Mouse (Mus musculus): Measurements from ENCODE around the gene Chsy1.
A peak's percentile ranks its signal among the peaks of the same experiment; 100 is the strongest.
"Not testable (repeated sequence)": the region's sequence is repeated elsewhere in the genome, so short reads cannot be mapped to it uniquely, and the experiment has no call there.

The Chsy1 gene

DNA sequence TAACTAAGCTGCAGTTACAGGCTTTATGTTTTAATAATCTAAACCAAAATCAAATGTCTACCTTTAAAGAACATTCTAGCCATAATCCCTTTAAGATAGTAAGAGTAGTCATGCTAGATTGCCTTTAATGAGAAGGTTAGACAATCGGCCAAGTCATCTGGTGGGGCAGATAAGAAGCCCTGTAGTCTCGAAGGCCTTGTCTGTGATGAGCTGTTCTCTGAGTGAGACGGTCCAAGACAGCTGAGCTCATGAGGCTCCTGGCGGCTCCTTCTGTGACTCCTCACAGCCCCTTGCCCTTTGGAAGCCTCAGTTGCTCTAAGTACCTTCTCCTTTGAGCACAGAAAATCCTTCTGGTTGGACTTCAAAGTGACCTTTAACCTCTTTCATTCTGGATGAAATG lies 67.6 kb downstream of the Chsy1 start:
- ATAC-seq (ENCODE audit: low TSS enrichment): no peak

DNA sequence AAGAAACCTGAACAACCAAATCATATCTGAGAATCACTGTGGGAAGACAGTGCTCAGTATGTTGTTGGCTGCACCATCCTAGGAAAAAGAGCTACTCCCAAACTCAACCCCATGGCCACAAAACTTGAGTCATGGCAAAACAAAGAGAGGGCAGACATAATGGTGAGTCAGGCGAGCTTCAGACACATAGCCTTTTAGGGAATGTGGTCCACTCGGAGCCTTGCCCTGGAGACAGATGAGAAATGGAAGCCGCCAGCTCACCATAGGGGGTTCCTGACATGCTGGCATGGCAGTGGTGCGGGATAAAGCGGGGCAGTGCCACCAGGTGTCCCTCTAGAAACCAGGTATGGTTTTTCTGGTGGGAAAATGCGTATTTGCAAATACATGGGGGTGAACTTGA lies 68.8 kb downstream of the Chsy1 start:
- ATAC-seq (ENCODE audit: low TSS enrichment): no peak

DNA sequence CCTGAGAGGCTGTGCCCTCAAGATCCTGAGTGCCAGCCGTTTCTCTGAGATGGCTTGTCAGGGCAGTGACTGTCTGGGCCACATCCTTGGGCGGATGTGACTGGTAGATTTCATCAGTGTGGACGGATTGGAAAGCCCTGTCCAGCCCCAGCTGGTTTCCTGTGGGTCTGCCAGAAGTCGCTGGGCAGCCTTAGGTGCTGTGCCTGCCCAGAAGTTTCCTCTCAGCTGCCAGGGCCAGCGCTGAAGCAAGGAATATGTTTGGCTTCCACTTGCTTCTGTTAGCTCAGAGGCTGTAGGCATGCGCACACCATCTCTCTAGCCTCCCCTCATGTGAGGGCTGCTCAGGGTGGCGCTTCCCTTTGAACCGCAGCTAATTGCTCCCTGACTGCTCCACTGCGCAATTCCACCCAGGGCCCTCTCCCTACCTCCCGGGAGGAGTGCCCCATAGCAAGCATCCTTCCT lies 69.8 kb downstream of the Chsy1 start:
- ATAC-seq (ENCODE audit: low TSS enrichment): peak; percentile 68

DNA sequence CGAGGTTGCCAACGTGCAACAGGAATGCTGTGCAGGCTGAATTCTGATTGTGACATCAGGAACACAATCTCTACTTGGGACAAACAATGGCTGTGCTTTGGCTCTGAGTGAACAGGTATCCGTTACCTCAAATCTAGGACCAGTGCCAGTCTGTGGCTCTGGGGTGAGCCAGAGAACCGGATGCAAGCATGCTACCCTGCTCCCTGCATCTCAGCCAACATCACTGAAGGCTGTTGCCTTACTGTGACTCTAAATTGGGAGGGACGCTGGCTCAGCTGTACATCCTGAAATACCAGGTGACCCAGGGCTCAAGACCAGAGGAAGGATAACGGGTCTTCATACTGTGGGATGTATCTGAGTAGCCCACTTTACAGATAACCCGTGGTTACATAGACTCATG lies 70.4 kb downstream of the Chsy1 start:
- ATAC-seq (ENCODE audit: low TSS enrichment): no peak

DNA sequence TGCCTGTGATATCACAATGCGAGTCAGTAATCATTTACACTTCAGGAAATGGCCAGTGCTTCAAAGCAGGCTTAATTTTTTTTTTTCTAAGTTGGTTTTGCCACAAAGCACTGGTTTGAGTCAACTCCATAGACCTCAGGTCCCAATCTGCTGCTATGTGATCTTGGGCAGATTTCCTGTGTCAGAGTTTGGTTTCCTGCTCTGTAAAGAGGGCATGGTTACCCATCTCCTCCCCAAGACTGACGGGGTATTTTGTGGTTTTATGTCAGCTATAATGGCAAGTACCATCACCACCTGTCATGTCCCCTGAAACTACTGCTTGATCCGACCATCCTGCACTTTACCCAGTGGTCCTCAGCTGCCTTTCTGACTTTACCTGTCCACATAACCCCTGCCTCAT lies 70.9 kb downstream of the Chsy1 start:
- ATAC-seq (ENCODE audit: low TSS enrichment): no peak

DNA sequence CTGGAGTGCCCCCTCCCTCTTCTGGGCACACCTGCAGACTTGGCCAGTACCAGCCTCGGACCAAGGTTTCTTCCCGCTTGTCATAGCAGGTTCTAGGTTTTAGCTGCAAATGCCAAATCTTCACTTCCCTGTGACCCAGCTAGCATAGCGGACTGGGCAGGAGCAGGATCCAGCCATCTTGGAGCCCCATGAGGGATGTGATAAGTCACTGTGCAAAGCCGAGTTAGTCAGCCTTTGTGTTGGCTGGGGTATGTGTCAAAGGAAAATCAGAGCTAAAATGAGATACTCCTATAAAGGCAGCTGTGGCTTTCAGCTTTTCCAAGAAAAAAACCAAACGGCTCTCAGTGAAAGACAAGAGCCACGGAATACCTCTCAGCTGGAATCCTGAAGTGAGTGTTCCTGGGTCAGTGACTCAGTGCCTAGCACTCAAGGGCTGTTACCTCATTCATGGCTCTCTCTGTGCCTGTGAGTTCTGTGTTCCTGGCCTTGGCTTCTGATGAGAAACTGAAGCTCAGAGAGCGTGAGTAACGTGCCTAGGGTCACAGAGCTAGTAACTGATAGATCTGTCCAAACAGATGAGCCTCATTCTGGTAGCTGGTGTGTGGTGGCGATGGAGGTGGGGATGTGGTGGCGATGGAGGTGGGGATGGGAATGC lies 71.5 kb downstream of the Chsy1 start:
- no peak for ATAC-seq (ENCODE audit: low TSS enrichment)

DNA sequence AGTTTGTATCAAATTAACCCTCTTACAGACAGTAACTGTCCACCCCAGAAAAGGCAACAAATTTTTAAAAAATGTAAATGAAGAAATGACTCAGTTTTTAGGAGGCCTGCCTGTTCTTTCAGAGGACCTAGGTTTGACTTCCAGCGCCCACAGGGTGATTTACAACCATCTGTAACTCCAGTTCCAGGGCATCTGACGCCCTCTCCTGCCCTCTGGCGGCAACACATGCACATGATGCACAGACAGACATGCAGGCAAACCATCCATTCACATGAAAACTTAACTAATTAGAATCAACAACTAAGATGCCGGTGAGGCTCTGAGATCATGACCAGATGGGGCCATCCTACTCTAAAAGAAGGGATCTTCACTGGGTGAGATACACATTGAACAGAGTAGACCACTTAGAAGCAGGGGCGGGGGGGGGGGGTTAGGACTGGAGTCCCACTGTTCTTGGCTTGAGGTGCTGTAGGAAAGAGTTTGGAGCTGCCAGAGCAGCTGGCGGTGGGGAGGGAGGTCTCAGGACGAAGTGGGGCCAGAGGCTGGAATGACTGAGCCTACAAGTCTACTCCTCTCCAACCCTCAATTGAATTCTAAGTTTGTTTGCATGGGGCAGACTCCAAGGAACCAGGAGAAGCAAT lies 72.9 kb downstream of the Chsy1 start:
- ATAC-seq (ENCODE audit: low TSS enrichment): no peak

DNA sequence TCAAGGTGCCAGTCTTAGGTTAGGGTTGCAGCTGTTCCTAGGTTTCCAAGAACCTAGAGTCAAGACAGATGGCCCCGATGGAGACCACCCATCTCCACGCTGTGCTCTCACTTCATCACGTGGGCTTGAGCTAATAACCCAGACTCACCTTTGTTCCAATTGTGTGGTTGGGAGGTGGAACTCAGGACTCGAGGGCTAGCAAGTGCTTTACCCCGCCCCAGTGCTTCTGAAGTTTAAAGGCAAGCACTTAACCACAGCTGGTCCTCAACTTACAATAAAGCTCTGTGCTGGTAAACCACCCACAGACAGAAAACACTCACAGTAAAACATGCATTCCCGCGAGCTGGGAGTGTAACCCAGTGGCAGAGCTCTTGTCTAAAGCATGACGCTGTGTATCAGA lies 74.1 kb downstream of the Chsy1 start:
- ATAC-seq (ENCODE audit: low TSS enrichment): no peak

DNA sequence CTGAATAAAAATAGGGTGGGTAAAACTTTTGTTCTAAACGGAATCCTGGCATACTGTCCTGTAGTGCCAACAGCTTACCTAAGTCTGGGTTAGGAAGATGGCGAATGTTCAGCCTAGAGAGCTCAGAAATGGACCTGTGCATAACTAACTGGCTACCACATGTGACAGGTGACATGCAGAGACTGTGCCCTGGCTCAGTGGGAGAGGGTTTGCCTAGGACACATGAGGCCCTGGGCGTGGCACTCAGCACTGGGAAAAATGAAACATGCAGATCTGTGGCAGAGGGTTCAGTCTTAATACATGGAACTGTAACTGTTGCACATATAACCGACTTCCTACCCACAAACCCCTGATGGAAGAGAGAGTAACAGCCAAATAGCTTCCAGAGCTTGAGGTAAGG lies 74.7 kb downstream of the Chsy1 start:
- no peak for ATAC-seq (ENCODE audit: low TSS enrichment)

DNA sequence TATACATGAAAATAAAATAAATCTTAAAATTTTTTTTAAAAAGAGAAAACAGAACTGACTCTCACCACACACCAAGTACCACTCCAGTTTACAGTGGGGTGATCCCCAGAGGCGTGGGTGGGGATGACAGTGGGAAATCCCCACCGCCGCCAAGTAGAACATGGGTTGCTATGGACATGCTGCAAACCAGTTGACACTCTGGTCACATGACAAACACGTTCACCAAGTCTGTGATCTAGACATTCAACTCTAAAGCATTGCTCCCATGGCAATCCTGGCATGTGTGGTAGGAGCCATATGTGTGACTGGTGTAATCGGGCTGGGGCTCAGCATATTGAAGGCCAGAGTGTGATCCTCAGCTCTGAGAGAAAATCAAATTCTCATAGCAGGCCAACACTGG lies 76.1 kb downstream of the Chsy1 start:
- ATAC-seq (ENCODE audit: low TSS enrichment): no peak

DNA sequence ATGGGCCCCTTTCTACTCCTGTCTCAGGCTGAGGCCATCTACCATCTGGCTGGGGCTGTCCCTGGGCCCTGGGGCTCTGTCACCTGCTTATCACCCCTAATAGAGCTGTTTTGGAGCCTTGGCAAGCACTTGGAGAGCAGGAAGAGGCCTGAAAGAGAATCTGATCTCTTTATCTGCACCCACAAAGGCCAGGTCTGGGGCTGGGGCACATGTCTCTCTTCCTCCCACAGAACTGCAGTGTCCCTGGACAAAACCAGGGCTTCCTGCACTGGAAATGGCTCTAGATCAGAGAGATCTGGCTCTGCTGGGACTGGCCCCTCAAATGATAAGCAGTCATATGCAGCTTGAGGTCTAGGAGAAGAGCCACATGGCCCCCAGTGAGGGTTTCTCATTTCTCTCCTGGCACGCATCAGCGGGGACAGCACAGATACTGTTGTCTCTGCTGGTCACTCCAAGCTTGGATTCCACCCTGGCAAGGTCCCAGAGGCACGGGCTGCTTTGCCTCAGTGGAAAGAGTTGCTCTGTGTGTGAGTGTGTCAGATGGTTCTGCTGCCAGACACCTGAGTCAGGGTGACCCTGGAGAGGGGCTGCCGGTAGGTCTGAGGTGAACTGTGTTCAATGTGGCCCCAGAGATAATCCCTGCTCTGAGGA lies 78.4 kb downstream of the Chsy1 start:
- ATAC-seq (ENCODE audit: low TSS enrichment): no peak

DNA sequence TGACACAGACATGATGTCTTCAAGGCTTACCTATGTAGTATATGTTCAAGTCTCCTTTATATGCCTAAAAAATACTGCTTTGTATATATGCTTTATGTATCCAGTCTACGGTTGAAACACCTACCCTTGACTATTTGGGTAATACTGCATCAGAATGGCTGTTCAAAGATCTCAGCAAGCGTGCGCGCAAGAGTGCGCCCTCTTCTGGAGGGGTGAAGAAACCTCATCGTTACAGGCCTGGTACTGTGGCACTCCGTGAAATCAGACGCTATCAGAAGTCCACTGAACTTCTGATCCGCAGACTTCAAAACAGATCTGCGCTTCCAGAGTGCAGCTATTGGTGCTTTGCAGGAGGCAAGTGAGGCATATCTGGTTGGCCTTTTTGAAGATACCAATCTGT lies 81.1 kb downstream of the Chsy1 start:
- not testable (repeated sequence) for ATAC-seq (ENCODE audit: low TSS enrichment)

DNA sequence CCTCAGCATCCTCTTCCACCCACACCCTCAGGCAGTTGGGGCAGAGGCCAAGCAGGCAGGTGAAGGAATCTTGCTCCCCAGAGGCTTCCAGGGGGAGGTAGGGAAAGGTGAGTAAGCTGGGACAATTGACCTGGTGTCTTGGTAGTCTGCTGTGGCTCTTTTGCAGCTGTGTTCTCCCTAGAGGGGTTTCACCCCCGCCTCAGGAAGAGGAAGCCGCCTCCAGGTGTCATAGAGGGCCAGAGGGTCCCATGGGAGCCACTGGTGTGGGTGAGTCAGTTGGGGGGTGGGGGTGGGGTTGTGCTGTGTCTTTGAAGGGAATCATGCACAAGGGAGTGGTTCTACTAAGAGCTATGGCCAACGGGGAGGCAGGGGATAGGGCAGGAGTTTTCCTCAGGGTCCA lies 85.2 kb downstream of the Chsy1 start:
- ATAC-seq (ENCODE audit: low TSS enrichment): no peak

DNA sequence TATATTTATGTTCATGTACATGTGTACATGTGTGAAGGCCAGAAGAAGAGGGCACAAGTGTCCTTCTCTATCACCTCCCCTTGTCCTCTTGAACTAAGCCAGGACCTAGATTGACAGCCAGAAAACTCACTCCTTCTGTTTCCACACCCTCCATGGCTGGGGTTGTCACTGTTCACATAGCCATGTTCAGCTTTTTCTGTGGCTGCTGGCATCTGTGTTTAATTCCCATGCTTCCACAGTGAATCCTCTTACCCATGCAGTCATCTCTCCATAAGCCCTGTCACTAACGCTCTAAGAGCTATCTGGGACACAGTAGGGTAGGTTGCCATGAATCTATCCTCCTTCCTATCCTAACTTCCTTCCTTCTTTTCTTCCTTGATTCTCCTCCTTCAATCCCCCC lies 86.6 kb downstream of the Chsy1 start:
- no peak for ATAC-seq (ENCODE audit: low TSS enrichment)

DNA sequence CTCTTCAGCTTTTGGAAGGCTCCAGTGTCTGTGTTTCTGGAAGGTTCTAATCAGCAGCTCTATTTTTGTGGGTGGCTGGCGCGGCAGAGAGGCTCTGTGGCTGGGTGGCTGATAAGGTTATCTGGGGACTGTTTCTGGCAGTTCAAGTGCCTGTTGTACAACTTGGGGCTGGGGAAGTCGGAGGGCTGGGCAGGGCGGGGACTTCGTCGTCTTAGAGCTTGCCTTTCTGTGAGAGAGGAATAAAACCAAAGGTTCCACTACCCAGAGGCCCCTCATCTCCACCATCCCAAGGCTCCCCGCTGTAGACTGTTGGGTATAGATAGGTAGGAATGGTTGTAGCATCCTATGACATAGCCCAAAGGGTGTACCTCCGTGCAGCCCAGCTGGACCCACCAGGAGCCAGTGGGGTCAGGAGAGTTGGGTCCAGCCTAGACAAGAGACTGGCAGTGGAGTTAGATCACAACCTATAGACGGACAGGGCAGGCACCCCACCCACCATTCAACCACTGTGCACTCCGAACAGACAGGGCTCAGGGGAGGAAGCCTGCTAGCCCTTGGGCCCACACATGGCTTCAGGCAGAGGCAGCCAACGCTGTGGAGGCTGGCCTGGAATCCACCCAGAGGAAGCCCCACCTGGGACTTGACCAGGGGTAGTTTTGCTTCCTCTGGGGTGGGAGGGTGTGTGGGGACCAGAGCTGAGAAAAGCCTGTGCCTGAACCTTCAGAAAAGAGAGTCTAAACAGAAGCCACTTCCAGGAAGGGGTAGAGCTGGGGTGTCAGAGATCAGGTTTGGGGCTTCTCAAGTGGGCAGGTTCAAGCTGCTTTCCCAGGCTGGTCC lies 87.5 kb downstream of the Chsy1 start:
- ATAC-seq (ENCODE audit: low TSS enrichment): peak; percentile 22; the same call in 1 of the 2 replicates

DNA sequence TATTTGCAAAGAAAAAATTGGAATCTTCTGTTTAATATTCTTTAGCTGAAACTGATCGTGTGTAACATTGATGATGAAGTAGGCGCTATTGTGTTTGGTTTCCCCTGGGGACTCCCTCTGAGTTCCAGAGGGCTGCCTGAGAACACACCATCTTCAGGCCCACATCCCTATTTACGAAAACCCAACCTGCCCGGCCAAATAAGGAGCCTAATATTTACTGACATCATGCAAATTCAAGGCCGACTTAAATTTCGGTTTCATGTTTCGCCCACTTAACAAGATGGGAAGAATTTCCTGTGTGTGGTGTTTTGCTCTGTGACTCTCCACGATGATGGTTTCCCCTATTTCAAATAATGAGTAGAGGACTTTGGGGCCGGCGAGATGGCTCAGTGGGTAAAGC lies 89.1 kb downstream of the Chsy1 start:
- ATAC-seq (ENCODE audit: low TSS enrichment): no peak

DNA sequence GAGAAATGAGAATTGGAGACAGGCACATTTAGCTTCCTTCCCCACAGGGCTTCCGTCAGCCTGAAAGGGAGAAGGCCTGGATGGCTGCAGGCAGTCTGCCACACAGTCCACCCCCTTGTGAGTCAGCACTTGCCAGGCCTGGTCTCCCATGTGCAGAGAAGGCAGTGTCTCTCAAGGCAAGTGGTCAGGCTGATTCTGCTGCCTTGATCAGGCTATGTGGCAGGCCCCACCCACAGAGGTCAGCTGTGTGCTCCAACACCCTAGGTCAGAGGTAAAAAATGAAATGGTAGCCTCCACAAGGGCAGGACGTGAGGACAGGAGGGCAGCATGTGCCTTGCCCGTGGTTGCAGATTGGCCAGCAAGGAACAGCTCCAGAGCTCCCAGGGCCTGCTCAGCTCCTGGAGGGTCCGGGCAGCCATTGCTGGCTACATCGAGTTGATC lies 90.1 kb downstream of the Chsy1 start:
- peak; percentile 91 for ATAC-seq (ENCODE audit: low TSS enrichment)

DNA sequence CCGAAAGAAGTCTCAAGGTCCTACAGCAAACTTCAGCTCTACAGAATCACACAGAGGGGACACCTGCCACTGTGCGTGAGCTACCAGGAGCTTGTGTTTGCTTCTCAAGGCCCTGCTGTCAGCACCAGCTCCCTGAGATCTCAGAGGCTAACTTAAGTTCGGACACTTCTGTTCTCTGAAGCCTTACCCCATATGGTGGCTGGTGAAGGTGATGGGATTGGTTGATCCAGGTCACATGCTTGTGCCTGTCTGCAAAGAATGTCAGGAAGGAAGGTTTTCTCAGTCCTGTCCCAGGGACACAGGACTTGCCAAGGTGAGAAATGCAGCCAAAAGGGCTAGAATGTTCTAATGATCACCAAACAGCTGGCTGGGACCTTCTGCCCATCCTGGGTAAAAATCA lies 91.1 kb downstream of the Chsy1 start:
- no peak for ATAC-seq (ENCODE audit: low TSS enrichment)

DNA sequence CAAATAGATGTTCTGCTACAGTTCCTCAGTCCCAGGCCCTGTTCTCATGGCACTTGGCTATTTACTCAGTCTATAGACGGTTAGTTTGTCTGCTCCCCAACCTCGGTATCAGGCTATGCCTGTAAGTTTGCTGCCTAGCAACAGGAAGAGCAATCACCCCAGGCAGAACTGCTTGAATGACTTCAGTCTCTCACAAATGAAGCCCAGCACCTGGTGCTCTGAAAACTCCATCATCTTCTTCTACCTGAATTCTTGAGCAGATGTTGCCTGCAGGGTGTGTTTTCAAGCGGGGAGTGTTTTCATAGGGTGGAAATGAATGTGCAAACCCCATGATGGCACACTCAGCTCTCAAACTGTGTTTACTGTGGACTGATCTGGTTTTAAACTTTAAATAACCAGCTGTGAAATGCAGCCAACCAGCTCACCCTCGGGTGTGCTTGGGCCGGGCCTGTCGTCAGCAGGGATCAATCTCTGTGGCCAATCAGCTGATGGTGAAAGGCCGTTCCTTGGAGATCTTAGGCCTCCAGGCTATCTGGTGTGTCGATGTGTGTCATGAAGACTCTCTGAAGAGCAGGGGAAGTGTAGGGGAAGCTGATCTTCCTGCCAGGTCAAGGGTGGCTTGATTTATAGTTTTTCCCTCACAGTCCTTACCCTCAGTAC lies 91.6 kb downstream of the Chsy1 start:
- no peak for ATAC-seq (ENCODE audit: low TSS enrichment)

DNA sequence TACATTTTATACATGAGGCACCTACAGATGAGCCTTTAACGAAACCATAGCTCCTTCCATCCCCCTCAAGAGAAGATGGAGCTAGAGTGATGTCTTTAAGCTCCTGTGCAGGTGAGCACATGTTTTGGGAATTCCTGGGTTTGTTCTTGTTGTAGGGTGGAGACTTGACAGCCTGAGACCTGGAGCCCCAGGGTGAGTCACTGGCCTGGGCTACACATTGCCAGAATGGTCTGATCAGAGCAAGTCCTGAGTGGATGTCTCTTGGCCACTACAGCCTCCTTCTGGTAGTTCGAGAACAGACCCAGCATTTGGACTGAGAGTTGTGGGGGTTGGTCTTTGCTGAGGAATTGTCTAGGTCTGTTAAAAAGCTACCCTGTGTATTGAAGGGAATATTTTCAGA lies 92.3 kb downstream of the Chsy1 start:
- ATAC-seq (ENCODE audit: low TSS enrichment): no peak

DNA sequence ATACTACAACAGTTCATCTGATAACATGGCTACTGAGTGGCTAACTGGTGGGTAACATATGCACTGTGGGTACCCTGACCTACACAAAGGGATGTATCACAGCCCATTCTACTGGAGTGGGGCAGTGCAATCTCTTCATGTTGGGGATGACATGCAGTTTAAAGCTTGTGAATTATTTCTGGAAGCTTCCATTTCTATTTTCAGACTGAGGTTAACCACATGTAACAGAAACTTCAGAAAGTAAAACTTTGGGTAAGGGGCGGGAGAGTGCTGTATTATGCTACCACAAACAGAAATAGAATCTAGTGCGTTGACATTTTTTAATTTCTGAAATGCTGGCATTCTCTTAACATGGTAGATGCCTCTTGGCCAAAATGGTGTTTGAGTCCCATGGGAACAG lies 100.6 kb downstream of the Chsy1 start:
- no peak for ATAC-seq (ENCODE audit: low TSS enrichment)

DNA sequence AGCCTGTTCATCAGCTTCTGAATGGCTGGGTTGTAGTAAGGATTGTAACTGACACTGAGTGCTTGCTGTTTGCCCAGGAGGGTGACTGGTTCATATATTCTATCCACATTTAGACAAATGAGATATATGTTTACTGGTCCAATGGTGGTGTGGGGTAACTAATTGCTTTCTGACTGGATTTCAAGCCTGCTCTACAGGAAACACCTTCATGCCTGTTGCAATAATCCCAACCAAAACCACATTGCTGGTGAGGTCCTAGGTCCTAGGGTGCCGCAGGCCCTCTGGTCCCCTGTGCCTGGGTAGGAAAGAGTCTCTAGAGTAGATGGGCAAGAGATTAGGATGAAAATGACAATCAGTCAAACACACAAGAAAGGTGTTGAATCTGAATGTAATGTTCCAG lies 103.6 kb downstream of the Chsy1 start:
- ATAC-seq (ENCODE audit: low TSS enrichment): no peak
